Mouse (Mus musculus): ENCODE measurements at regions not wholly inside any gene's neighbourhood (a gene's known extent, or its start where the extent isn't known, plus 50 kb on each side); places are given as distances from the start of the nearest gene placed in this dataset.

GRCm38 (mm10) chr7:35977986-35978385, 175.2 kb upstream of the Zfp507 start:
- no peak for DNase-seq (ENCODE audit: low spot score)

DNA sequence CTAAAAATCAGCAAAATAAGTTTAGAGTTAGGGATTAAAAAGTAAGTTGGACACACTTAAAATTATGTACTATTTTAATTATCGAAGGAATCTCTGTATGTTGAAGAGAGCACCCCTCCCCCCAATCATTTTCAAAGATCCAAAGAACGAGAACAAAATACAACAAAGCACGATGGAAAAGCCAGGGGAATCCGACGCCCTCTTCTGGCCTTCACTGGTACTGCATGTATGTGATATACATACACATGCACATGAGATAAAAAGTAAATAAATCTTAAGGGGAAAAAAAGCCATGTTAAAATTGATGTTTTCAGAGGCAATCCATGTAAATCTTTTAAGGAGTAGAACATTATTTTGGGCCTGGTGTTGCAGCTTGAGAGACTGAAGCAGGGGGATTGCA, 155.9 kb upstream of the Zfp507 start:
- no peak for DNase-seq (ENCODE audit: low spot score)

DNA sequence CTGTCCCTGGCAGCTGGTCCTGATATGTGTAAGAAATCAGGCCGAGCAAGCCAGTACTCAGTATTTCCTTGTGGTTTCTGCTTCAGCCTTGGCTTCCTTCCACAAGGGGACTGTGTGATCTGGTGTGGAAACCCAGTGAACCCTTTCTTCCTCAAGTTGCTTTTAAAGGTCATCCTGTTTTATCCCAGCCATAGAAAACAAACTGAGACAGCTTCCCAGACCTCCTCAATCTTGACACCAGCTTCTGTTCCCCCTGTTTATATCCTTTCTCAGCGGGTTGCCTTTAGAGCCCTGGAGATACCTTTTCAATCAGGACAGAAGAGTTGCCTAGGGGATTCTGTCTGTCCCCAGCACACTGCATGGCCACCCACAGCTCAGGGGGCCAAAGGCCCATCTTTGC, 155.2 kb upstream of the Zfp507 start:
- DNase-seq (ENCODE audit: low spot score): no peak

- no peak for DNase-seq (ENCODE audit: low spot score)
Observed at GRCm38 (mm10) chr7:35948794-35949193, 146.0 kb upstream of the Zfp507 start.

GRCm38 (mm10) chr7:35948389-35948788, 145.6 kb upstream of the Zfp507 start:
- DNase-seq (ENCODE audit: low spot score): no peak

- no peak for DNase-seq (ENCODE audit: low spot score)
Observed at GRCm38 (mm10) chr7:35941086-35941485, 138.3 kb upstream of the Zfp507 start.

DNA sequence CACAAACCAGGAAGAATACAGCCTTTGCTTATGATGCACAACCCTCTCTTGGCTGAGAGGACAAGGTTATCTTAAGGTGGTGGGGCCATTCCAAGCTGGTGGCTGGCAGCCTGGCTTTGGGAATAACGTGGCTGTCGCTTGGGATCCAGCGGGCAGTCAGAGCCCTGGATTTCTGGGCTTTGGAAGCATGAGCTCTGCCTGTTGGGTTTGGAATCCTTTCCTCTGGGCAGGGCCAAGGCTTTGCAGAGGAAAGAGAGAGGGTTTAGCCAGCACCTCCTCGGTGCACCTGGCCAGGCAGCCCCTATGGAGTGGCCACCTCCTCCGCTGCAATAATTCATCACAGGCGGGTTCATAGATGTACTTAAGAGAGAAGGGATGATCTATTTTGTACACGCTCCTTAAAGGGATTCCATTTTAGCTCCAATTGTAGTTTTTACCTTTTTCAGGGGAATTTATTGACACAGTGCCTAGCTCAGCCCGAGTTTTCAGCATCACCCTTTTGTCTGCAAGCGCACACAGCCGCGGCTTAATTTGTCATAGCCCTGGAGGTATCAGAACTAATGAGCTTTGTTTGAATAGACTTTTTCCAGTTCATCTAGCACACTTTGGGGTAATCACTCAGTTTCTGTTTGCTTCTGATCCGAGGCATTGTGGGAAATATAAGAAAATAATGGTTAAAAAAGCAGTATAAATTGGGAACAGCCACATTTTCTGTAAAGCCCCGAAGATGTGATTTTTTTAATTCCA, 135.5 kb upstream of the Zfp507 start:
- DNase-seq (ENCODE audit: low spot score): no peak

DNA sequence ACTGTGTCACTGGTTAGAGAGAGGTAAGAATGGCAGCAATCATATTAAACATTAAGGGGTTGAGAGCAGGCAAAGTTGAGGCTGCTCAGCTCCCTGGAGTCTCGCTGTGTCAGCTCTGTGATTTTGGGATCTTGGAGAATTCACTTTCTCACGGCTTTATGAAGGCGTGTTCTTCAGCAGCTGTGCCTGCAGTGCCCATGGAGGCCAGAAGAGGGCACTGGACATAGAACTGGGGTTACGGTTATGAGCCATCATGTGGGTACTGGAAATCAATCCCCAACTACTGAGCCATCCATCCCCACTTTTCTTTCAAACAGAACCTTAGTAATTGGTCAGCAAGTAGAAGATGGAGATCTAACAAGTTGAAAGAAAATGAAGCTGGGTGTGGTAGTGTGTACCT, 123.9 kb upstream of the Zfp507 start:
- DNase-seq (ENCODE audit: low spot score): no peak

GRCm38 (mm10) chr7:35922582-35922981, 119.8 kb upstream of the Zfp507 start:
- DNase-seq (ENCODE audit: low spot score): no peak

DNA sequence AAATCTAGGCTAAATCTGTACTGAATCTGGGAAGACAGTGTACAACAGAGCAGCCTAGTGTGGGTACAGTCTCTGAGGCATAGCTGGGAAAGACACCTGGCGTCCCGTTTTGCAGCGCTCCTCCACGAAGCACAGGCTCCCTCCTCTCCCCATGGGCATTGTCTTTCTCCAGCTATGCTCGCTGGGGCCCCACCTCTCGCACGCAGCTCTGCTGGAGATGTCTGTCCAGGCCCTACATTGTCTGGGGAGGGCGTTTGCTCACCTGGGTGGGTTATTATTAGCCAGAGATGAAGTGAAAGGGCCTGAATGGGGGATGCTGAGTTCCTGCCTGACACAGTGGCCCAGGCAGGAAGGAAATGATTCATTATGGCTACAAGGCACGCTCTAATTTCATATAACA, 118.1 kb upstream of the Zfp507 start:
- DNase-seq (ENCODE audit: low spot score): no peak

- DNase-seq (ENCODE audit: low spot score): no peak
Observed at GRCm38 (mm10) chr7:35920194-35920609, 117.4 kb upstream of the Zfp507 start.

GRCm38 (mm10) chr7:35910109-35910706, 107.4 kb upstream of the Zfp507 start:
- no peak for DNase-seq (ENCODE audit: low spot score)

- DNase-seq (ENCODE audit: low spot score): peak; percentile 19
Observed at GRCm38 (mm10) chr7:35901942-35902381, 99.2 kb upstream of the Zfp507 start.

DNA sequence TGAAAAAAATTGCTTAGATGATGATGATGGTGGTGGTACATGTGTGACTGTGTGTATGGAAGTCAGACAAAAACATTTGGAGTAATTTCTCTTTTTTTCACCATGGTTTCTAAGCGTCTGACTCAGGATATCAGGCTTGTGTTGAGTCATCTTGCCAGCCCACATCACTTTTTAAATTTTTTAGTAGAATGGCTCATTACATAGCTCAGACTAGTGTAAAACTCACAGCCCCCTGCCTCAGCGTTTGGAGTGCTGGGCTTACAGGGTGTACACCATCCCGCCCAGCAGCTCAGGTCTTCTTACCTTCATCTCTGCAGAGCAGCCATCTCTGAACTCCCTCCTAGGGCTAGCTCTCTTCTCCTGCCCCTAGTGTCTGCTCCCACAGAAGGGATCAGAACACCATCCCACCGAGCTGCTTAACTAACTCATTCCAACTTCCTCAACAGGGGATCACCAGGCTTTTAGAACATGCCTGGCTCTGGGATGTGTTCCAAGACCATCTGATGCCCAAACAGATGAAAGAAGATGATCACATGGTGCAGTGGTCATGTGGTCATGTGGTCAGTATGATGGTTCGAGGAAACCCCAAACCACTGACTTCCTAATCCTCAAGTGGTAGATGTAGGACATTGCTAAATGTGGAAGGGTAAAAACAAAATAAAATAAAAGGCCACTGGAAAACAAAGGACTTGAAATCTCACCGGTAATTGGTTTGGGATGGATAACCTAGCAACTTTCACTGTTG, 96.1 kb upstream of the Zfp507 start:
- DNase-seq (ENCODE audit: low spot score): no peak

DNA sequence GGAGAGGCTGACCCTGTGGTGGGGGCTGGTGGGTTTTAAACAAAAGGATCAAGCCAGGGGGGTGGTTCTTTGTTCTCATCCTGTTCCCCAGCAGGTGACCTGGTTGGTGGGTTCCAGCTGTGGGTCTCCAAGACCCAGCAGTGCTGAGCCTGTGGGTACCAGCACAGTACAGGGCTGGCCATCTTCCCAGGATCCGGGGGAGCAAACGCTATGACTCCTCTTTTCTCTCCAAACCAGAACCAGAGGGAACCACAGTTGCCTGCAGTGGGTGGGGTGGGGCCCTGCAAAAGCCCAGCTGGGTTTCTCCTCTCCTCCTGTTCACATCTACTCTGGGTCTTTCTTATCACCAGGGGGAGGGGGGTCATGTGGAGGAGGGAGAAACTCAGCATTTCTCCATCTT, 90.5 kb upstream of the Zfp507 start:
- DNase-seq (ENCODE audit: low spot score): no peak

DNA sequence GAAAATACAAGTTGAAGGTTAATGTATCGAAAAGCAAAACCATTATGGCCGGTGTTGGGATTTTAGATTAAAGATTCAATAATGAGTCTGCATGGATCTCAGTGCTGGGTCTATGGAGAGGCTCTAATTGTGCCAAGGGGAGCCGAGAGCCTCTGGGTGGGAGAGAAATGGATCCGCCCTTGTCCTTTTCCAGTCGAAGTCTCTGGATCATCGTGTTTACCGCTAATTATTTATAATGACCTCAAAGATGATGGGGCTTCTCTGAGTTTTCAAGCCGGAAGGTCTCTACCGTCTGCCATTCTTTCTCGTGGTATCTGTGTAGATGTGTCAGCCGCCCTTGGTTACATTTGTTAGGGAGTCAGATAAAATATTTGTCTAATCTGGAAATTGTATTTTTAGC, 83.2 kb upstream of the Zfp507 start:
- no peak for DNase-seq (ENCODE audit: low spot score)

- DNase-seq (ENCODE audit: low spot score): peak; percentile 14
Observed at GRCm38 (mm10) chr7:35879755-35880304, 77.0 kb upstream of the Zfp507 start.

GRCm38 (mm10) chr7:35878164-35878563, 75.4 kb upstream of the Zfp507 start:
- DNase-seq (ENCODE audit: low spot score): no peak

GRCm38 (mm10) chr7:35861049-35861448, 58.2 kb upstream of the Zfp507 start:
- no peak for DNase-seq (ENCODE audit: low spot score)

- DNase-seq (ENCODE audit: low spot score): peak; percentile 22
Observed at GRCm38 (mm10) chr7:35859601-35860000, 56.8 kb upstream of the Zfp507 start.

DNA sequence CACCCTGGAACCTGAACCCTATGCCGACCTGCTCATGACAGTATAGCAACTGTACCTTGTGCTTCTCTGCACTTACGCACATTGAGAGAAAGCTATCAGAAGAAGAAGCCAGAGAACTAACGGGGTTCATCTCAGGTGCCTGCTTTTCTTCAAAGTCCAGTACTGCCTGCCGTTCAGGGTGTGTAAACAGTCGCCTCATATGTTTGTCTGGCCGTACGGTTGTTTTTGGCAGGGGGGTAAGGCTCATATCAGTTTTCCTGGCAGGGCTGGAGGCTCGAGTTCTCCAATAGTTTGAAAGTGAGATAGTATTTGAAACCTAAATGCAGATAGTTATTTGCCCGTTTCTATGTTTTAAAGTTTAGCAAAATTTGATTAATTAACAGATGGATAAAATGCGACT, 54.9 kb upstream of the Zfp507 start:
- DNase-seq (ENCODE audit: low spot score): no peak

All from c-Kit-positive CD71-positive TER-119-positive erythroid progenitor cells, embryonic 14.5 days (primary cell).